Mouse (Mus musculus) neural tube, embryonic 15.5 days (tissue): ENCODE measurements around the gene Rbm33. TPM values are rescaled to one million over a fixed set of nuclear protein-coding genes. Genes with fewer than 3 reads are reported as not detected.

Experiments
- ATAC-seq: fragments of 200-750 bp; cut with Nextera tagmentation; 2 replicates; pipeline ENCODE4 v1.8.0; 2017; ENCODE audit warnings: mild to moderate bottlenecking, moderate TSS enrichment, moderate library complexity; ENCODE audit not compliant: low FRiP score
- H3K27ac ChIP-seq: fragments of 300-500 bp; sonication (generic); replicated peaks from 2 replicates; pipeline ENCODE4 v1.5.1; 2015; ENCODE audit warnings: mild to moderate bottlenecking, inconsistent platforms
- H3K27me3 ChIP-seq: fragments of 300-500 bp; sonication (generic); replicated peaks from 2 replicates; pipeline ENCODE4 v1.6.1; 2015; ENCODE audit warnings: inconsistent platforms
- H3K36me3 ChIP-seq: fragments of 300-500 bp; sonication (generic); 2 replicates; pipeline ENCODE4 v1.6.1; 2015; ENCODE audit warnings: inconsistent platforms
- H3K4me1 ChIP-seq: fragments of 300-500 bp; sonication (generic); 2 replicates; pipeline ENCODE4 v1.6.1; 2015; ENCODE audit warnings: inconsistent platforms
- H3K4me2 ChIP-seq: fragments of 300-500 bp; sonication (generic); 2 replicates; pipeline ENCODE4 v1.6.1; 2015; ENCODE audit warnings: inconsistent platforms, mild to moderate bottlenecking, moderate library complexity
- H3K4me3 ChIP-seq: fragments of 300-500 bp; sonication (generic); replicated peaks from 2 replicates; pipeline ENCODE4 v1.5.1; 2015; ENCODE audit warnings: mild to moderate bottlenecking, inconsistent platforms
- H3K9ac ChIP-seq: fragments of 300-500 bp; sonication (generic); replicated peaks from 2 replicates; pipeline ENCODE4 v1.6.1; 2015; ENCODE audit warnings: mild to moderate bottlenecking, inconsistent platforms
- H3K9me3 ChIP-seq: fragments of 300-500 bp; sonication (generic); replicated peaks from 2 replicates; pipeline ENCODE4 v1.6.1; 2016; ENCODE audit warnings: inconsistent platforms
- WGBS: fragments of 180-500 bp; shearing (Covaris S2); methylation state at CpG from one replicate; pipeline ENCODE4 v1.1.7; 2015; ENCODE audit warnings: mixed read lengths; 5-methylcytosine and 5-hydroxymethylcytosine counted together
- polyA plus RNA-seq: library from polyadenylated mRNA; unstranded; fragments of >200 nt; fragmentation: Nextera tagmentation; extraction: Ambion mirVana; gene quantifications from 2 replicates; pipeline ENCODE4 v1.2.1, GENCODE M21; 2015

The Rbm33 gene
- polyA plus RNA-seq, 1 experiment from 2014 or later = 12.3 TPM

- WGBS = 69% methylated on average over 7 of the region's 7 CpGs
- H3K4me3 ChIP-seq = no peak overlapping the region
- peaks cover 7% of the 10 kb centered on the region; the same call in 1 of the 2 replicates for H3K4me1 ChIP-seq
- peaks cover 16% of the 10 kb centered on the region for H3K36me3 ChIP-seq
- H3K9me3 ChIP-seq = no peaks in the 10 kb centered on the region
- H3K4me2 ChIP-seq = no peak overlapping the region
- no peak overlapping the region for H3K27ac ChIP-seq
- no peak for ATAC-seq
- H3K9ac ChIP-seq = no peak overlapping the region
- no peaks in the 10 kb centered on the region for H3K27me3 ChIP-seq
These were observed 12.3 kb downstream of the Rbm33 start for GRCm38 (mm10) chr5:28329024-28329806.

GRCm38 (mm10) chr5:28333731-28334130, 16.8 kb downstream of the Rbm33 start:
- peaks cover 2% of the 10 kb centered on the region; the same call in 1 of the 2 replicates for H3K4me1 ChIP-seq
- no peaks in the 10 kb centered on the region for H3K27me3 ChIP-seq
- no peak overlapping the region for H3K4me3 ChIP-seq
- H3K27ac ChIP-seq = no peak overlapping the region
- WGBS = 87% methylated on average over 2 of the region's 2 CpGs
- no peak overlapping the region for H3K4me2 ChIP-seq
- no peak overlapping the region for H3K9ac ChIP-seq
- H3K36me3 ChIP-seq = peaks cover 34% of the 10 kb centered on the region
- no peaks in the 10 kb centered on the region for H3K9me3 ChIP-seq
- ATAC-seq = no peak

GRCm38 (mm10) chr5:28351857-28352513, 35.1 kb downstream of the Rbm33 start:
- H3K27ac ChIP-seq = no peak overlapping the region
- no peaks in the 10 kb centered on the region for H3K9me3 ChIP-seq
- peaks cover 44% of the 10 kb centered on the region for H3K36me3 ChIP-seq
- H3K9ac ChIP-seq = no peak overlapping the region
- no peak overlapping the region for H3K4me2 ChIP-seq
- H3K4me1 ChIP-seq = no peaks in the 10 kb centered on the region
- no peaks in the 10 kb centered on the region for H3K27me3 ChIP-seq
- ATAC-seq = no peak
- no peak overlapping the region for H3K4me3 ChIP-seq

- no peak overlapping the region for H3K27ac ChIP-seq
- 0 out of 2 replicates have a peak, but pooled peaks cover 2% of the 10 kb centered on the region for H3K4me1 ChIP-seq
- H3K36me3 ChIP-seq = peaks cover 57% of the 10 kb centered on the region
- H3K4me2 ChIP-seq = no peak overlapping the region
- H3K9me3 ChIP-seq = no peaks in the 10 kb centered on the region
- no peak overlapping the region for H3K4me3 ChIP-seq
- H3K9ac ChIP-seq = no peak overlapping the region
- no peak for ATAC-seq
- no peaks in the 10 kb centered on the region for H3K27me3 ChIP-seq
These were observed 38.7 kb downstream of the Rbm33 start for GRCm38 (mm10) chr5:28355614-28356013.

- 87% methylated on average over 2 of the region's 2 CpGs for WGBS
- no peak for ATAC-seq
- H3K4me1 ChIP-seq = 0 out of 2 replicates have a peak, but pooled peaks cover 2% of the 10 kb centered on the region
- H3K36me3 ChIP-seq = peaks cover 75% of the 10 kb centered on the region
- no peaks in the 10 kb centered on the region for H3K9me3 ChIP-seq
- H3K27ac ChIP-seq = no peak overlapping the region
- no peak overlapping the region for H3K9ac ChIP-seq
- no peak overlapping the region for H3K4me2 ChIP-seq
- no peaks in the 10 kb centered on the region for H3K27me3 ChIP-seq
- H3K4me3 ChIP-seq = no peak overlapping the region
These were observed 43.8 kb downstream of the Rbm33 start for GRCm38 (mm10) chr5:28360745-28361144.

- H3K36me3 ChIP-seq = peaks cover 33% of the 10 kb centered on the region
- 41% methylated on average over 2 of the region's 2 CpGs for WGBS
- H3K4me3 ChIP-seq = no peak overlapping the region
- 0 out of 2 replicates have a peak overlapping the region, but pooled peaks have one; percentile 46 for H3K27ac ChIP-seq
- H3K27me3 ChIP-seq = no peaks in the 10 kb centered on the region
- H3K9me3 ChIP-seq = no peaks in the 10 kb centered on the region
- H3K9ac ChIP-seq = no peak overlapping the region
- peaks cover 3% of the 10 kb centered on the region; the same call in 1 of the 2 replicates for H3K4me1 ChIP-seq
- no peak overlapping the region for H3K4me2 ChIP-seq
- no peak for ATAC-seq
These were observed 51.1 kb downstream of the Rbm33 start for GRCm38 (mm10) chr5:28368056-28368455.

- Histone ChIP-seq H3K27ac (no peak overlapping the region), H3K4me1 (peaks cover 6% of the 10 kb centered on the region; the same call in 1 of the 2 replicates), H3K9me3 (no peaks in the 10 kb centered on the region), H3K27me3 (no peaks in the 10 kb centered on the region), H3K4me2 (no peak overlapping the region), H3K4me3 (no peak overlapping the region), H3K36me3 (peaks cover 12% of the 10 kb centered on the region; the same call in 1 of the 2 replicates), H3K9ac (no peak overlapping the region)
- ATAC-seq = no peak
These were observed 53.9 kb downstream of the Rbm33 start for GRCm38 (mm10) chr5:28370836-28371235.

- no peak for ATAC-seq
- peaks cover 6% of the 10 kb centered on the region; the same call in 1 of the 2 replicates for H3K36me3 ChIP-seq
- H3K9me3 ChIP-seq = no peaks in the 10 kb centered on the region
- H3K4me2 ChIP-seq = no peak overlapping the region
- no peak overlapping the region for H3K9ac ChIP-seq
- WGBS = 64% methylated on average over 1 of the region's 1 CpGs
- peaks cover 6% of the 10 kb centered on the region; the same call in 1 of the 2 replicates for H3K4me1 ChIP-seq
- H3K4me3 ChIP-seq = no peak overlapping the region
- H3K27ac ChIP-seq = no peak overlapping the region
- no peaks in the 10 kb centered on the region for H3K27me3 ChIP-seq
These were observed 55.3 kb downstream of the Rbm33 start for GRCm38 (mm10) chr5:28372172-28372664.

- H3K36me3 ChIP-seq = 0 out of 2 replicates have a peak, but pooled peaks cover 6% of the 10 kb centered on the region
- 68% methylated on average over 2 of the region's 2 CpGs for WGBS
- H3K4me2 ChIP-seq = no peak overlapping the region
- no peak overlapping the region for H3K27ac ChIP-seq
- H3K27me3 ChIP-seq = no peaks in the 10 kb centered on the region
- no peak overlapping the region for H3K9ac ChIP-seq
- no peak for ATAC-seq
- no peak overlapping the region for H3K4me3 ChIP-seq
- H3K9me3 ChIP-seq = no peaks in the 10 kb centered on the region
- H3K4me1 ChIP-seq = peaks cover 3% of the 10 kb centered on the region; the same call in 1 of the 2 replicates
These were observed 56.8 kb downstream of the Rbm33 start for GRCm38 (mm10) chr5:28373498-28374427.

- no peak for ATAC-seq
- Histone ChIP-seq H3K9me3 (no peaks in the 10 kb centered on the region), H3K27ac (no peak overlapping the region), H3K9ac (no peak overlapping the region), H3K4me1 (peaks cover 3% of the 10 kb centered on the region; the same call in 1 of the 2 replicates), H3K4me3 (no peak overlapping the region), H3K36me3 (peaks cover 14% of the 10 kb centered on the region), H3K27me3 (no peaks in the 10 kb centered on the region), H3K4me2 (no peak overlapping the region)
These were observed 60.4 kb downstream of the Rbm33 start for GRCm38 (mm10) chr5:28377299-28377698.

GRCm38 (mm10) chr5:28382289-28382688, 65.4 kb downstream of the Rbm33 start:
- WGBS = 83% methylated on average over 1 of the region's 1 CpGs
- no peaks in the 10 kb centered on the region for H3K27me3 ChIP-seq
- no peak overlapping the region for H3K4me3 ChIP-seq
- no peak overlapping the region for H3K9ac ChIP-seq
- H3K27ac ChIP-seq = no peak overlapping the region
- peaks cover 24% of the 10 kb centered on the region for H3K36me3 ChIP-seq
- H3K4me2 ChIP-seq = no peak overlapping the region
- no peak for ATAC-seq
- H3K4me1 ChIP-seq = no peaks in the 10 kb centered on the region
- H3K9me3 ChIP-seq = no peaks in the 10 kb centered on the region
